Mouse (Mus musculus) layer of hippocampus, adult 2 months (tissue): ENCODE measurements around the gene Anapc16. TPM values are rescaled to one million over a fixed set of nuclear protein-coding genes. Genes with fewer than 3 reads are reported as not detected.
"Not testable (repeated sequence)": the region's sequence is repeated elsewhere in the genome, so short reads cannot be mapped to it uniquely, and the experiment has no call there.

Experiments used
- DNase-seq, 2 experiments: peaks; one replicate each; pipeline ENCODE4 v3.0.0; 2022; ENCODE audit warnings: low spot score in 2 of 2
- H3K27ac ChIP-seq: fragments of 200-600 bp; 2 replicates; pipeline ENCODE4 v1.8.1; 2022
- H3K4me3 ChIP-seq: fragments of 200-600 bp; 2 replicates; pipeline ENCODE4 v1.8.1; 2022; ENCODE audit warnings: mild to moderate bottlenecking
- CTCF ChIP-seq: fragments of 200-600 bp; conservative IDR thresholded peaks from 2 replicates; pipeline ENCODE4 v1.8.1; 2022; ENCODE audit warnings: antibody characterized with exemption, mild to moderate bottlenecking, moderate library complexity
- total RNA-seq, 2 experiments: library from RNA; stranded (reverse); gene quantifications; 2 replicates each; pipeline ENCODE4 v1.2.3; 2021

Anapc16 gene
- total RNA-seq, 2 experiments from 2014 or later, result 64.8 to 71.4 TPM

DNA sequence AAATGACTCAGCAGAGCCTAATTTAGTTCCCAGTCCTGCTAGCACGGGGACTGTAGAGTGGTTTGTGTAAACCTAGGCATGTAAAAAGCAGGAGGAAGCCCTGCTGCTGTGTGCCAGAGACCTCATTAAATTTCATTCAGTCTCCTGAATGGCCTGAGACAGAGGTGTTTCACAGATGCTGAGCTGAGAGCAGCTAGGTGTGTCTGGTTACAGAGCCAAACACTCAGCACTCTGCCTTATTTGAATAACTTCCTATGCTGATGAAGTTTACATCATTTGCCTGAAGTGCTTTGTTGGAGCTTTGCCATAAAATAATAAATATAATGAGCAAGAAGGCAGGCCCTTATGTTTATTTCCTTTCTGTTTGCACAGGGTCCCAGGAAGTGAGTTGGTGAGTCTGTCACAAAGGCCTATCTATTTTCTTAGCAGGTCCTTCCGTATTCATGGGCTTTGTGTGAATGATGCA lies 24.7 kb upstream of the Anapc16 start:
- DNase-seq, result no peak
- TF ChIP-seq CTCF, result no peak
- Histone ChIP-seq H3K27ac (peak overlapping the region; percentile 69; the same call in 1 of the 2 replicates), H3K4me3 (no peak overlapping the region)

DNA sequence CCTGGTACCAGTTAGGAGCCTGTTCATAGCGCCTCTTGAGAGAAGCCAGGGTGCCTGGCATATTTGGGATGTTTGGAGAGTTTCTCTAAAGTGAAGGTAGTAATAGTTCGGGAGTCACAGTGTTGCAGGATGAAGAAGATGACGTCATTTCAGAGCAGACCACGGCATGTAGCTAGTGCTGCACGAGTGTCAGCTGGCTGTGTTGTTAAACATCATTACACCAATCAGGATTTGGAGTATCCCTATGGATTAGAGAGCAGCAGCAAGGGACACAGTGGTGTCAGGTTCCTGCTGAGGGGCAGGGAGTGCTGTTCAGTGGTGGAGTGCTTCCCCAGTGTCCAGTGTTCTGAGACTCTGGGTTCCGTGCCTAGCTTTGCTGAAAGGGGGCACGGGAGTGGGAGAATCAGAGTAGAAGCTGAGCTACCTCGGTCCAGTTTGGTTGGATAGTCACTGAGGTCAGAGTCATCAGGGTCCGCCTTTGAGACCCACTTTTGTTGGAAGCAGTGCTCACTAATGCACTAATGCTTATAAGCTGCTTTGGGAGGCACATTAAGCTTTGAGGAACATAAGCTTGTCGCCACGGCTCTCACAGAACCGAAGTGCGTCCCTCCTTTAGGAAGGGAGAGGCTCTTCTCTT lies 23.9 kb upstream of the Anapc16 start:
- peak overlapping the region; percentile 69; the same call in 1 of the 2 replicates for H3K27ac ChIP-seq
- no peak for DNase-seq
- H3K4me3 ChIP-seq, result no peak overlapping the region
- TF ChIP-seq CTCF, result no peak

- no peak for DNase-seq
- no peak for TF ChIP-seq CTCF
- H3K4me3 ChIP-seq, result no peak overlapping the region
- no peak overlapping the region for H3K27ac ChIP-seq
Measured at GRCm38 (mm10) chr10:60023751-60024150, 20.8 kb upstream of the Anapc16 start.

DNA sequence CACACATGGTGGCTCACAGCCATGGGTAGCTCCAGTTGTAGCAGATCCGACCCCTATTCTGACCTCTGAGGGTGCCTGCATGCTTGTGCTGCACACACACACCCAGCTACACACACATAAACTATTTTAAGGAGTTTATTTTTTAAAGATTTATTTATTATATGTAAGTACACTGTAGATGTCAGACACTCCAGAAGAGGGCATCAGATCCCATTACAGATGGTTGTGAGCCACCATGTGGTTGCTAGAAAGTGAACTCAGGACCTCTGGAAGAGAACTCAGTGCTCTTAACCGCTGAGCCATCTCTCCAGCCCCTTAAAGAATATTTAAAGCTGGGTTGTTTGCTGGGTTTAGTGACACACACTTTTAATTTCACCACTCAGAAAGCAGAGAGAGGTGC lies 16.4 kb upstream of the Anapc16 start:
- Histone ChIP-seq H3K4me3 (no peak overlapping the region), H3K27ac (no peak overlapping the region)
- no peak for DNase-seq
- TF ChIP-seq CTCF, result peak; percentile 53

DNA sequence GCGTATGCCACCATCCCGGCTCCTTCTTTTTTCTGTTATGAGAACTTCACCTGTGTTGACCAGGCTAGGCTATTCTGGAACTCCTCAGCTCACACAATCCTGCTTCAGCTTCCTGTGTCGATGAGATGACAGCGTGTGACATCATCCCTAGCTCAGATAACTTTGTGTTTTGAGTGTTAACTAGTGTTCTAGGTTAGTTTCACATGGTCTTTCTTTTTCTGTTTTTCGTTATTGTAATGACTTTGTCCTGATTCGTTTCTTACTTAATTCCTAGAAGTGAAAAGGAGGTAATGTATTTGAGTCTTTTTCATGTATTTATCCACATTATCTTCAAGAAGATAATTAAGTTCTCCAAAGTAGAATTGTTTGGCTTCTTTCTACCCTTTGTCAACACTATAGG lies 13.3 kb upstream of the Anapc16 start:
- H3K27ac ChIP-seq, result no peak overlapping the region
- H3K4me3 ChIP-seq, result no peak overlapping the region
- TF ChIP-seq CTCF, result no peak
- DNase-seq, result no peak

GRCm38 (mm10) chr10:60009115-60009514 lies 6.2 kb upstream of the Anapc16 start:
- Histone ChIP-seq H3K27ac (peak overlapping the region; percentile 23; the same call in 1 of the 2 replicates), H3K4me3 (no peak overlapping the region)
- no peak for TF ChIP-seq CTCF
- no peak for DNase-seq

DNA sequence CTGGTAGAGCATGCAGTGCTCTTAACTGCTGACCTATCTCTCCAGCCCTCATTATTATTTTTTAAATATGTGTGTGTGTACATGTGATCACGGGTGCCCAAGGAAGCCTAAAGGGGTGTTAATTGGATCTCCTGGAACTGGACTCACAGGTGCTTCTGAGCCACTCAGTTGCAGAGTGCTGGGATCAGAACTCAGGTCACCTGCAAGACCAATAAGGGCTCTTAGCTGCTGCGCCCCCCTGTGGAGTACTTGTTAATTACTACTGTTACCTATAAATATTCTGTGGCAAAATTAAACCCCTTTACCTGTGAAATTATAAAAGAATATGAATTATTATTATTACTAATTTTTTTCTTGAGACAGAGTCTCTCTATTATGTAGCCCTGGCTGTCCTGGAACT lies 2.3 kb upstream of the Anapc16 start:
- Histone ChIP-seq H3K4me3 (no peak overlapping the region), H3K27ac (no peak overlapping the region)
- TF ChIP-seq CTCF, result peak; percentile 73
- DNase-seq, result no peak

GRCm38 (mm10) chr10:60003847-60004246 lies 912 bp upstream of the Anapc16 start:
- Histone ChIP-seq H3K27ac (peak overlapping the region; percentile 100), H3K4me3 (peak overlapping the region; percentile 92)
- no peak for TF ChIP-seq CTCF
- DNase-seq, result no peak

DNA sequence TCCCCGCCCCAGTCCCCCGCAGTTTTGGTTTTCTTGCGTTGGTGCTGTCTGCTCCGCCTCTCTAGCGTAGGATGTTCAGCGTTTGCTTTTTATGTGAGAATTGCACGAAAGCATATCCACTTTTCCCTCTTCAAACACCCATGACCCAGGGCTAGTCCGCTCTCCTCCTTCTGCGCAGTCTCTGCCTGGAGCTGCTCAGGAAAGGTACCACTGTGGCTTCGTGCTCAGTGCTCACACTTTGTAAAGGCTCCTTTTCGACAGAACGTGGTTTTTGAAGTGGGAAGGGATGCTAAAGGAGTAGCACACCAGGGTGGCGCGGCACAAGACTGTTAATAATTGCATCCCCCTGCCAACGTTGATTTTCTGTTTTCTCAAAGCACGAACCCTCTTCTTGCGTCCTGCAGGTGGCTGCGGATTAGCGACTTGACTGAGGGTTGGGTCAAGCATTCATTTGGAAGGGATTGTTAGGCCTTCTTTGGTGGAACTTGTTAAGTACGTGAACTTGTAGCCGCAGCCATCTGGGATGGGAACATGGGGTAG lies 348 bp upstream of the Anapc16 start:
- peak overlapping the region; percentile 100 for H3K27ac ChIP-seq
- H3K4me3 ChIP-seq, result peak overlapping the region; percentile 92
- peak; percentile 38 for TF ChIP-seq CTCF
- no peak for DNase-seq

GRCm38 (mm10) chr10:60002203-60002602 lies 732 bp downstream of the Anapc16 start:
- DNase-seq, result no peak
- no peak for TF ChIP-seq CTCF
- H3K4me3 ChIP-seq, result peak overlapping the region; percentile 92
- peak overlapping the region; percentile 100 for H3K27ac ChIP-seq

GRCm38 (mm10) chr10:60001663-60002062 lies 1.3 kb downstream of the Anapc16 start:
- peak overlapping the region; percentile 92; the same call in 1 of the 2 replicates for H3K4me3 ChIP-seq
- H3K27ac ChIP-seq, DNase-seq: not testable (repeated sequence)

GRCm38 (mm10) chr10:59999057-59999456 lies 3.9 kb downstream of the Anapc16 start:
- DNase-seq, result no peak
- H3K4me3 ChIP-seq, result no peak overlapping the region
- H3K27ac ChIP-seq, result no peak overlapping the region
- no peak for TF ChIP-seq CTCF

DNA sequence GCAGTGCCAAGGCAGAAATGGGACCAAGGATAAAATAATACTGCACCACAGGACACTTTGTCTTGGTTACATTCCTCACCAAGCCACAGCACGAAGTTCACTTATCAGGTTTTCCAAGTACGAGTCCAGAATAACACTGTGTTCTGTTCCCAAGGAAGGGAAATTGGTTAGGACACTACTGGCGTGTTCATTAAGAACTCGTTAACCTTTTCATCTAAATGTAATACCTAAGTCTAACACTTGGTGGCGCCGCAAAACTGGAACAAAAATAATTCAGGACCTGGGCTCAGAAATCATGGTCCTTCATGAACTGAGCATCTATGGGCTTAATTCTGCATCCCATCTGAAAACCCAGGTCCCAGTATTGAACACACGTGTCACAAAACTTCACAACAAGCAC lies 5.3 kb downstream of the Anapc16 start:
- H3K4me3 ChIP-seq, result no peak overlapping the region
- TF ChIP-seq CTCF, result peak; percentile 86
- H3K27ac ChIP-seq, result peak overlapping the region; percentile 51; the same call in 1 of the 2 replicates
- peak; percentile 69 to 83 for DNase-seq

DNA sequence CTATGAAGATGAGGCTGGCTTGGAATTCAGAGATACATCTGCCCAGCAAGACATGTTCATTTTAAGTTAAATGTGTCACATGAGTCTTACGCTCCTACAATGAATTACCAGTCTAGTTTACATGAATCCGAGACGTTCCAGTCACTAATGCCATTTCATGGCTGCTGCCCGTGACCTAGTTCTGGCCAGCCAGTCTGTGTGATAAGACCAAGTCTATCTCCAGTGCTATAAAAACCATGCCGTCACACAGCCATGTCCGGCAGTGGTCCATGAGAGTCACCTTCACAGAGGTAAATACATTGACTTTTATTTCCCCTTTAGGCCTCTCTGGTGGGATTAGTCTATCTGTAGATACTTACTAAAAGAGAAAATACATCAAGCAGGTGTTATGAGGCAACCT lies 7.0 kb downstream of the Anapc16 start:
- DNase-seq, result no peak
- no peak overlapping the region for H3K27ac ChIP-seq
- no peak overlapping the region for H3K4me3 ChIP-seq
- no peak for TF ChIP-seq CTCF

- not testable (repeated sequence) for H3K27ac ChIP-seq, DNase-seq, H3K4me3 ChIP-seq
Measured at GRCm38 (mm10) chr10:59993813-59994212, 9.1 kb downstream of the Anapc16 start.
